Mouse (Mus musculus): ENCODE data around the gene Cpne4.

DNA sequence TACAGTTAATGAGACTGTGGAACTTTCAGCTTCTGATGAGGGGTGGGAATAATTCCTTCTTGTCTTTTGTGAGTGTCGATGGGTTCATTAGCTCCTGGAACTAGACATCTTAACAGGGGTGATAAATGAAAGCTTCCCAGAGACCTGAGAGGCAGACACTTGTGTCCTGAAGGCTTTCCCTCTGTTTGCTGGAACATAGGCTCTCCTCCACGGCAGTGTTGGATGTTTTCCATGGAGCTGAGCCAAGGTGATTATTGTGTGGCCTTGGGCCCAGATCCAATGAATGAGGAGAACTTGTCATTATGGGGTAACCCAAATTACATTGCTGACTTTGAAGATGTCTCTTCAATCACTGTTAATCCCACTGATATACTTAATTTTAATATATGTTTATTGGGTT is 146.1 kb downstream of the Cpne4 start:
- no peak for TF ChIP-seq CTCF (IDR thresholded peaks at IDR 0.05; ENCODE audit: borderline replicate concordance, insufficient read depth, low read length)
- no peak for TF ChIP-seq POLR2A (IDR thresholded peaks at IDR 0.05; ENCODE audit: low read depth, low read length)
